Mouse (Mus musculus) macrophage (primary cell): ENCODE data around the gene Asb11. TPM values are rescaled to one million over a fixed set of nuclear protein-coding genes. Genes with fewer than 3 reads are reported as not detected.

Experiments used
- H3K27ac ChIP-seq: fragments of 350-480 bp; formaldehyde crosslinking; 2 replicates; pipeline ENCODE4 v1.9.0; 2021
- H3K36me3 ChIP-seq: fragments of 350-480 bp; formaldehyde crosslinking; 2 replicates; pipeline ENCODE4 v1.9.0; 2021; ENCODE audit errors: inconsistent target
- H3K4me3 ChIP-seq: fragments of 350-480 bp; formaldehyde crosslinking; 2 replicates; pipeline ENCODE4 v1.9.0; 2021; ENCODE audit errors: inconsistent target
- H3K79me2 ChIP-seq: fragments of 350-480 bp; formaldehyde crosslinking; 2 replicates; pipeline ENCODE4 v1.9.0; 2021; ENCODE audit errors: inconsistent target
- WGBS: methylation state at CpG from one replicate; pipeline ENCODE4 v1.1.7; 2026; ENCODE audit warnings: inconsistent platforms; ENCODE audit not compliant: missing documents; 5-methylcytosine and 5-hydroxymethylcytosine counted together
- polyA plus RNA-seq: library from polyadenylated mRNA; stranded (reverse); fragments of 250-400 nt; gene quantifications from 3 replicates; pipeline ENCODE4 v1.2.4, GENCODE M21; 2018; ENCODE audit warnings: inconsistent platforms

The Asb11 gene
- polyA plus RNA-seq, 1 experiment from 2014 or later, result not detected

GRCm38 (mm10) chrX:164502258-164502657 is 65.5 kb downstream of the Asb11 start:
- Histone ChIP-seq H3K27ac (no peak overlapping the region), H3K79me2 (no peaks in the 10 kb centered on the region), H3K36me3 (no peaks in the 10 kb centered on the region), H3K4me3 (no peak overlapping the region)
- 80% methylated on average over 2 of the region's 2 CpGs for WGBS

GRCm38 (mm10) chrX:164505709-164506498 is 69.1 kb downstream of the Asb11 start, which contains the start of gene Asb9:
Gene Asb9 (plus strand): TSS chrX:164506327.
- no peak within 1 kb of the TSS for H3K4me3 ChIP-seq
- WGBS, result 77% methylated on average over 10 of the region's 10 CpGs
- no peak within 1 kb of the TSS for H3K27ac ChIP-seq
- no peaks in the 10 kb centered on the region for H3K79me2 ChIP-seq
- no peaks in the 10 kb centered on the region for H3K36me3 ChIP-seq

- Histone ChIP-seq H3K79me2 (no peaks in the 10 kb centered on the region), H3K36me3 (no peaks in the 10 kb centered on the region), H3K27ac (no peak overlapping the region), H3K4me3 (no peak overlapping the region)
- whole genome bisulfite sequencing, result 87% methylated on average over 4 of the region's 4 CpGs
Observed at GRCm38 (mm10) chrX:164507068-164507467, 70.3 kb downstream of the Asb11 start.

- H3K4me3 ChIP-seq, result no peak overlapping the region
- WGBS, result 80% methylated on average over 3 of the region's 3 CpGs
- no peaks in the 10 kb centered on the region for H3K36me3 ChIP-seq
- H3K27ac ChIP-seq, result no peak overlapping the region
- H3K79me2 ChIP-seq, result no peaks in the 10 kb centered on the region
Observed at GRCm38 (mm10) chrX:164508728-164509127, 71.9 kb downstream of the Asb11 start.

Other genes with a start within 250 kb of the Asb11 start
- gene Bmx, start 178.8 kb upstream of the Asb11 start, polyA plus RNA-seq, result 0.12 to 0.13 TPM in 2 of 3 replicates, not detected in the other
- 1.5 to 3.9 TPM (median 2.4 TPM) in 3 replicates for gene Pir, start 167.6 kb upstream of the Asb11 start, polyA plus RNA-seq
- gene Vegfd, start 63.6 kb upstream of the Asb11 start, polyA plus RNA-seq, result not detected in 3 replicates
- gene Piga, start 17.2 kb upstream of the Asb11 start, polyA plus RNA-seq, result 2.8 to 3.8 TPM (median 2.9 TPM) in 3 replicates
- gene Asb9, start 69.3 kb downstream of the Asb11 start, polyA plus RNA-seq, result not detected in 3 replicates